8 mouse cellular contexts compared by ENCODE assay signal in genomic region chr12:111434745-111435327, GRCm38 (mm10). TPM values are rescaled to one million over a fixed set of nuclear protein-coding genes. Genes with fewer than 3 reads are reported as not detected.
DNase-seq lines count a peak whose midpoint lies in the region; ATAC-seq and TF ChIP-seq lines count a peak whose summit lies in the region.

No protein-coding gene starts in this region.

- H3K4me1 ChIP-seq in heart, embryonic 11.5 days (ENCODE audit: control insufficient read depth, insufficient read depth, low read length) = peaks cover 43% of the 10 kb centered on the region
- H3K4me1 ChIP-seq in bone marrow macrophage, adult 2 months (ENCODE audit: control insufficient read depth, insufficient read depth, low read length) = peaks cover 85% of the 10 kb centered on the region
- peaks cover 9% of the 10 kb centered on the region; the same call in 1 of the 2 replicates for H3K4me1 ChIP-seq in hindbrain, postnatal 0 days (ENCODE audit: insufficient read depth, low read length)

- peaks cover 38% of the 10 kb centered on the region for H3K27me3 ChIP-seq in heart, embryonic 11.5 days (ENCODE audit: control insufficient read depth, insufficient read depth, low read length)
- H3K27me3 ChIP-seq in hindbrain, postnatal 0 days (ENCODE audit: insufficient read depth, low read length) = peaks cover 11% of the 10 kb centered on the region

- WGBS in heart, embryonic 11.5 days (ENCODE audit: insufficient replicate concordance) = 9% methylated on average over 8 of the region's 8 CpGs
- WGBS in hindbrain, postnatal 0 days = 46% methylated on average over 8 of the region's 8 CpGs

- no peak overlapping the region for H3K4me3 ChIP-seq in heart, embryonic 11.5 days (ENCODE audit: low read depth, low read length)
- H3K4me3 ChIP-seq in bone marrow macrophage, adult 2 months (ENCODE audit: insufficient read depth, low read length) = no peak overlapping the region
- no peak overlapping the region for H3K4me3 ChIP-seq in hindbrain, postnatal 0 days (ENCODE audit: low read length)
- H3K4me3 ChIP-seq in layer of hippocampus, adult 2 months = no peak overlapping the region

- peak overlapping the region; percentile 4; the same call in 1 of the 2 replicates for H3K4me2 ChIP-seq in heart, embryonic 11.5 days
- no peak overlapping the region for H3K4me2 ChIP-seq in hindbrain, postnatal 0 days (ENCODE audit: low read depth, low read length)

- H3K36me3 ChIP-seq in heart, embryonic 11.5 days (ENCODE audit: control insufficient read depth, insufficient read depth, low read length) = no peaks in the 10 kb centered on the region
- H3K36me3 ChIP-seq in hindbrain, postnatal 0 days (ENCODE audit: insufficient read depth, low read length) = no peaks in the 10 kb centered on the region

- ATAC-seq in heart, embryonic 11.5 days (replicated peaks; ENCODE audit: insufficient number of reproducible peaks, low FRiP score, low TSS enrichment) = peak; percentile 64
- 0 out of 2 replicates have a peak, but pooled peaks have one; percentile 15 for ATAC-seq in hindbrain, postnatal 0 days

- intact Hi-C loops in heart, postnatal 25 days (cut with DNase I) = no loop called here

- no peak for TF ChIP-seq CTCF in bone marrow macrophage, adult 2 months (IDR thresholded peaks at IDR 0.05; ENCODE audit: low read depth, low read length)
- TF ChIP-seq CTCF in hindbrain, postnatal 0 days (IDR thresholded peaks at IDR 0.05; ENCODE audit: low read depth) = no peak
- TF ChIP-seq CTCF in layer of hippocampus, adult 2 months (conservative IDR thresholded peaks at IDR 0.05) = no peak

- H3K9me3 ChIP-seq in heart, embryonic 11.5 days (replicated peaks; ENCODE audit: control insufficient read depth, low read length) = no peaks in the 10 kb centered on the region
- H3K9me3 ChIP-seq in hindbrain, postnatal 0 days (ENCODE audit: low read length) = no peaks in the 10 kb centered on the region

- no peak for TF ChIP-seq POLR2A in bone marrow macrophage, adult 2 months (IDR thresholded peaks at IDR 0.05; ENCODE audit: borderline replicate concordance, low read depth, low read length)

- H3K9ac ChIP-seq in heart, embryonic 11.5 days (ENCODE audit: low read depth, low read length) = no peak overlapping the region
- no peak overlapping the region for H3K9ac ChIP-seq in hindbrain, postnatal 0 days (replicated peaks; ENCODE audit: low read length)

- DNase-seq in heart, postnatal 25 days (ENCODE audit: low spot score) = no peak
- no peak for DNase-seq in hindbrain, postnatal 0 days (ENCODE audit: low spot score)
- peak; percentile 45 for DNase-seq in lung, postnatal 25 days (ENCODE audit: low spot score)
- no peak for DNase-seq in cerebellum, postnatal 10 days
- no peak for DNase-seq in layer of hippocampus, adult 2 months (ENCODE audit: low spot score in 2 of 2)
- DNase-seq in thymus, postnatal 25 days = no peak

- H3K27ac ChIP-seq in heart, embryonic 11.5 days (ENCODE audit: low read depth, low read length) = peak overlapping the region; percentile 57
- H3K27ac ChIP-seq in bone marrow macrophage, adult 2 months (ENCODE audit: insufficient read depth, low read depth, low read length) = peak overlapping the region; percentile 85
- no peak overlapping the region; the same call in 1 of the 2 replicates for H3K27ac ChIP-seq in hindbrain, postnatal 0 days
- no peak overlapping the region for H3K27ac ChIP-seq in layer of hippocampus, adult 2 months

RNA-seq across cellular contexts. Expression of gene Tnfaip2, which starts 7.4 kb away (rescaled TPM):
- polyA plus RNA-seq in heart, embryonic 11.5 days (2014; fragmentation: Nextera tagmentation; extraction: Ambion mirVana) = 7.7 and 11.2 TPM in 2 replicates
- 10 to 100 TPM; 41.7 to 48.7 TPM for total RNA-seq in heart, postnatal 25 days (2021)
- 300 and 304 TPM in 2 replicates for polyA plus RNA-seq in bone marrow macrophage, adult 2 months (2012; ENCODE audit: insufficient read depth, insufficient read length, missing spikeins)
- 0.14 and 1.4 TPM in 2 replicates for total RNA-seq in hindbrain, postnatal 0 days (2014; rRNA removed)
- 0.99 and 1.7 TPM in 2 replicates for polyA plus RNA-seq in hindbrain, postnatal 0 days (2015; fragmentation: Nextera tagmentation; extraction: Ambion mirVana)
- under 1 TPM; 0.59 to 0.76 TPM for total RNA-seq in layer of hippocampus, adult 2 months (2021)

RNA-seq across cellular contexts. Expression of gene Exoc3l4, which starts 18.0 kb away (rescaled TPM):
- 11.3 and 11.6 TPM in 2 replicates for polyA plus RNA-seq in heart, embryonic 11.5 days (2014; fragmentation: Nextera tagmentation; extraction: Ambion mirVana)
- total RNA-seq in heart, postnatal 25 days (2021) = 1 to 10 TPM; 1.2 to 2.9 TPM
- polyA plus RNA-seq in bone marrow macrophage, adult 2 months (2012; ENCODE audit: insufficient read depth, insufficient read length, missing spikeins) = 7.8 and 8.0 TPM in 2 replicates
- 0.99 and 2.9 TPM in 2 replicates for total RNA-seq in hindbrain, postnatal 0 days (2014; rRNA removed)
- 1.7 and 2.3 TPM in 2 replicates for polyA plus RNA-seq in hindbrain, postnatal 0 days (2015; fragmentation: Nextera tagmentation; extraction: Ambion mirVana)
- total RNA-seq in layer of hippocampus, adult 2 months (2021) = 1 to 10 TPM; 4.5 to 6.3 TPM

RNA-seq across cellular contexts. Expression of gene Lbhd2, which starts 28.2 kb away (rescaled TPM):
- polyA plus RNA-seq in heart, embryonic 11.5 days (2014; fragmentation: Nextera tagmentation; extraction: Ambion mirVana) = 0.50 TPM in 1 of 2 replicates, not detected in the other
- not detected for total RNA-seq in heart, postnatal 25 days (2021)
- polyA plus RNA-seq in bone marrow macrophage, adult 2 months (2012; ENCODE audit: insufficient read depth, insufficient read length, missing spikeins) = not detected in 2 replicates
- 4.3 and 11.8 TPM in 2 replicates for total RNA-seq in hindbrain, postnatal 0 days (2014; rRNA removed)
- polyA plus RNA-seq in hindbrain, postnatal 0 days (2015; fragmentation: Nextera tagmentation; extraction: Ambion mirVana) = 6.0 and 7.8 TPM in 2 replicates
- 1 to 10 TPM; 1.2 to 1.4 TPM for total RNA-seq in layer of hippocampus, adult 2 months (2021)

RNA-seq across cellular contexts. Expression of gene Gm266, which starts 50.8 kb away (rescaled TPM):
- polyA plus RNA-seq in heart, embryonic 11.5 days (2014; fragmentation: Nextera tagmentation; extraction: Ambion mirVana) = 5.5 and 6.2 TPM in 2 replicates
- total RNA-seq in heart, postnatal 25 days (2021) = under 1 TPM; 0.36 to 0.75 TPM
- polyA plus RNA-seq in bone marrow macrophage, adult 2 months (2012; ENCODE audit: insufficient read depth, insufficient read length, missing spikeins) = not detected in 2 replicates
- total RNA-seq in hindbrain, postnatal 0 days (2014; rRNA removed) = 11.5 and 22.1 TPM in 2 replicates
- polyA plus RNA-seq in hindbrain, postnatal 0 days (2015; fragmentation: Nextera tagmentation; extraction: Ambion mirVana) = 11.8 TPM in 2 replicates
- 1 to 10 TPM; 5.2 to 6.1 TPM for total RNA-seq in layer of hippocampus, adult 2 months (2021)

RNA-seq across cellular contexts. Expression of gene Cdc42bpb, which starts 57.3 kb away (rescaled TPM):
- polyA plus RNA-seq in heart, embryonic 11.5 days (2014; fragmentation: Nextera tagmentation; extraction: Ambion mirVana) = 25.4 and 33.2 TPM in 2 replicates
- 10 to 100 TPM; 57.5 to 60.2 TPM for total RNA-seq in heart, postnatal 25 days (2021)
- polyA plus RNA-seq in bone marrow macrophage, adult 2 months (2012; ENCODE audit: insufficient read depth, insufficient read length, missing spikeins) = 32.5 and 41.6 TPM in 2 replicates
- total RNA-seq in hindbrain, postnatal 0 days (2014; rRNA removed) = 229 and 236 TPM in 2 replicates
- 28.4 and 30.4 TPM in 2 replicates for polyA plus RNA-seq in hindbrain, postnatal 0 days (2015; fragmentation: Nextera tagmentation; extraction: Ambion mirVana)
- total RNA-seq in layer of hippocampus, adult 2 months (2021) = 100 to 1,000 TPM; 113 to 122 TPM

Comparison
In these comparisons a context has a peak if more than half of its experiments do, and no peak if none do; other contexts are left out.
1. H3K27ac ChIP-seq: peak in heart, embryonic 11.5 days (single experiment) and bone marrow macrophage, adult 2 months (single experiment); none in hindbrain, postnatal 0 days (single experiment) and layer of hippocampus, adult 2 months (single experiment).
2. RNA of gene Tnfaip2, which starts 7.4 kb away (total RNA-seq): 41.7 to 48.7 TPM in heart, postnatal 25 days; 0.14 to 1.4 TPM in hindbrain, postnatal 0 days and 0.59 to 0.76 TPM in layer of hippocampus, adult 2 months; every median in the first group is over 10 times any median in the second.